Mouse (Mus musculus): ENCODE data around the gene Eif3i. TPM values are rescaled to one million over a fixed set of nuclear protein-coding genes. Genes with fewer than 3 reads are reported as not detected.

Gene Eif3i
- total and polyA plus RNA-seq, 3 experiments, result 116 to 185 (median 132) TPM

DNA sequence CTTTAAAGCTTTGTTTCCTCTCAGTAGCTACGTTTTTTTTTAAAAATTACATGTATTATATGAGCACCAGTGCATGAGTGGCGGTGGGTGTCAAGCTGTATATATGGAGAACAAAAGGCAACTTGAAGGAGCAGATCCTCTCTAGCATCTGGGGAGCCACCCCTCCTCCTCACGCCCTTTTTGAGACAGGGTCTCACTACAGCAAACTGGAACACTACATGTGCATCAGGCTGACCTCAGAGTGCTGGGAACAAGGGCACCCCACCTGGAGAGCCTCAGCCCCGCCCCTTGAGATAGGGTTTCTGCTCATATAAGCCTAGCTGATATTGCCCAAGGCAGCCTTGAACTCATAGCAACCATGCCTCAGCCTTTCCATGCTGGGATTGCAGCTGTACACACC, 25.0 kb upstream of the Eif3i start:
- Histone ChIP-seq H3K9ac (ENCODE audit: low read depth, low read length) (no peak overlapping the region), H3K27me3 (ENCODE audit: control insufficient read depth, insufficient read depth, low read length) (no peaks in the 10 kb centered on the region), H3K4me1 (ENCODE audit: control insufficient read depth, insufficient read depth, low read length) (peaks cover 20% of the 10 kb centered on the region), H3K36me3 (ENCODE audit: control insufficient read depth, insufficient read depth, low read length) (peaks cover 3% of the 10 kb centered on the region; the same call in 1 of the 2 replicates), H3K4me3 (no peak overlapping the region), H3K27ac (no peak overlapping the region; the same call in 1 of the 2 replicates), H3K79me2 (replicated peaks; ENCODE audit: control insufficient read depth, insufficient read depth, low read length) (no peaks in the 10 kb centered on the region; the same call in 1 of the 2 replicates)
- intact Hi-C loops (cut with DNase I), result no loop called here
- 58% methylated on average over 4 of the region's 4 CpGs for WGBS
- no peak for DNase-seq
- no peak for TF ChIP-seq EP300 (IDR thresholded peaks at IDR 0.05; ENCODE audit: insufficient read depth, low read depth, low read length)
- TF ChIP-seq POLR2A (IDR thresholded peaks at IDR 0.05; ENCODE audit: insufficient read depth, low read depth, low read length), result no peak
- no peak for TF ChIP-seq CTCF (IDR thresholded peaks at IDR 0.05)

DNA sequence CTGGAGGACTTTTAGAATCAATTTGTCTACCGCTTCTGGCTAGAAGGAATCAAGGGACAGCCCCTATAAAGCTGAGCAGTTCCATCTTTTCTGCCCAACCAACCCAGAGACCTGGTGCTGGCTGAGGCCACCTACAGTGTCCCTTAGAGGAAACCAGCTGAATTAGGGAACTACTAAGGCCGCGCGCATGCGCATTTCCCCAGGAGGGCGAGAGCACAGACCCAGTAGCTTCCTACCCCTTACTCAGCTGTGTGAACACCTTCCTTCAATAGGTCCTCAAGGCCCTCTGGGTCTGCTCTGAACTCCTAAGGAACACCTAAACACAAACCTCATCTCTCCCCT, 24.6 kb upstream of the Eif3i start:
- peak; percentile 58 to 74 for DNase-seq
- Histone ChIP-seq H3K27ac (peak overlapping the region; percentile 92), H3K4me1 (ENCODE audit: control insufficient read depth, insufficient read depth, low read length) (peaks cover 20% of the 10 kb centered on the region), H3K36me3 (ENCODE audit: control insufficient read depth, insufficient read depth, low read length) (peaks cover 3% of the 10 kb centered on the region; the same call in 1 of the 2 replicates), H3K27me3 (ENCODE audit: control insufficient read depth, insufficient read depth, low read length) (no peaks in the 10 kb centered on the region), H3K9ac (ENCODE audit: low read depth, low read length) (no peak overlapping the region), H3K4me3 (peak overlapping the region; percentile 84), H3K79me2 (replicated peaks; ENCODE audit: control insufficient read depth, insufficient read depth, low read length) (no peaks in the 10 kb centered on the region; the same call in 1 of the 2 replicates)
- WGBS, result 4% methylated on average over 6 of the region's 6 CpGs
- intact Hi-C loops (cut with DNase I), result no loop called here
- TF ChIP-seq POLR2A (IDR thresholded peaks at IDR 0.05; ENCODE audit: insufficient read depth, low read depth, low read length), result no peak
- TF ChIP-seq CTCF (IDR thresholded peaks at IDR 0.05), result no peak
- TF ChIP-seq EP300 (IDR thresholded peaks at IDR 0.05; ENCODE audit: insufficient read depth, low read depth, low read length), result no peak

DNA sequence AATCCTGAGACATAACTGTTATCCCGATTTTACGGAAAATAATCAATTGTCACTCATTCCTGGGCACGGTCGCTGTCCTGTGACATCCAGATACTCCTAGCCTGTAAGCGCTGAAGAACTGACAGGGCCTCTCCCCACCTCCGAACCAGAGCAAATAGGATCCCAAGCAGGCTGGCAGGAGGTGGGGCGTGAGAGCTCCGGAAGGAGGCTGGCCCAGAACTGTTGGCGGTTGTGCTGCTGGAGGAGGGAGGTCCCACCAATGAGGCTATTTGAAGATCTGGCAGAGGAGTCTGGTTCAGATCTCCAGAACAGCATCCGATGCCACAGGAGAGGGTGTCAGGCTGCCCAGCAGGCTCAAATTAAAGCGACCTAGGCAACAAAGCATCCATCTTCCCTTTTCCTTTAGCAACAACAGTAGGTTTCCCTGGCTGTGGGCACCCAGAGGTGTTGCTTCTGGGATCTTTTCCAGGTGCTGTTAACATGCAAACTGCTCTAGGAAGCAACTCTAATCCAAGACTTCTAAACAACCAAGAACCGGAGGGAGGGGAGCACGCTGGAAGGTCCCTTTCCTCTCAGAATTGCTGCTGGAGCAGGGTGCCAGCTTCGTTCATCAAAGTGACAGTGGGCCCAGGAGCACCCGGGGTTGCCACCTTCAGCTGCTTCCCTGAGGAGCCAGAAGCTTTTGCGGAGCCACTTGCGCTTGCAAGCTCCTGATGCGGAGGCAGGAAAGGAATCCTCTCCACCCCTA, 24.0 kb upstream of the Eif3i start:
- peak; percentile 84 to 91 for DNase-seq
- H3K4me1 ChIP-seq (ENCODE audit: control insufficient read depth, insufficient read depth, low read length), result peaks cover 21% of the 10 kb centered on the region
- WGBS, result under 1% methylated on average over 18 of the region's 18 CpGs
- intact Hi-C loops (cut with DNase I), result loop anchor here (1.0 to 5.0 kb wide), 2 partner anchors 16 to 198 kb away; no protein-coding TSS in a partner anchor
- peaks cover 3% of the 10 kb centered on the region; the same call in 1 of the 2 replicates for H3K36me3 ChIP-seq (ENCODE audit: control insufficient read depth, insufficient read depth, low read length)
- peak overlapping the region; percentile 84 for H3K4me3 ChIP-seq
- peak overlapping the region; percentile 92 for H3K27ac ChIP-seq
- H3K9ac ChIP-seq (ENCODE audit: low read depth, low read length), result peak overlapping the region; percentile 83
- no peaks in the 10 kb centered on the region for H3K27me3 ChIP-seq (ENCODE audit: control insufficient read depth, insufficient read depth, low read length)
- peak; percentile 94 for TF ChIP-seq POLR2A (IDR thresholded peaks at IDR 0.05; ENCODE audit: insufficient read depth, low read depth, low read length)
- TF ChIP-seq EP300 (IDR thresholded peaks at IDR 0.05; ENCODE audit: insufficient read depth, low read depth, low read length), result peak; percentile 61
- no peak for TF ChIP-seq CTCF (IDR thresholded peaks at IDR 0.05)
- no peaks in the 10 kb centered on the region; the same call in 1 of the 2 replicates for H3K79me2 ChIP-seq (replicated peaks; ENCODE audit: control insufficient read depth, insufficient read depth, low read length)

DNA sequence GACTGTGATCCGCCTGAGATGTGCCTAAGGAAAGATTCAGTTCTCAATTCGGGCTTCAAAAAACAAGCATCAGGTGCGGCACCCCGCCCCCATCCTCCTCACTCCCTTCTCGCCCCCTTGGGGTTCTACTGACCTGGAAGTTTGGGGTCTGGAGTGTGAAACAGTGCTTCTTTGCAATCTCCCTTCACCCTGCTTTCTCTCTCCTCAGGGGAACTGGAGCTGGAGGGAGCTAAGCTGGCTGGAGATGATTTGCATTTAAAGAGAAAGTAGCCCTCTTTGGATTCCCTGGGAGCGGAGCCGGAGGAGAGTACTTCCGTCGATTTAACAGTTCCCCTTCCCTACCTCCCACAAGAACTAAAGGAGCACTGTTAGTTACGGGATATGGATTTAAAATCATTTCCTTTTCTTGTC, 23.2 kb upstream of the Eif3i start, which contains the start of gene Ccdc28b:
TSS of gene Ccdc28b (minus strand) at position 267 of the 411 bp plus-strand sequence.
- H3K4me1 ChIP-seq (ENCODE audit: control insufficient read depth, insufficient read depth, low read length), result peaks cover 24% of the 10 kb centered on the region
- H3K27ac ChIP-seq, result peak within 1 kb of the TSS; percentile 92
- under 1% methylated on average over 10 of the region's 10 CpGs for WGBS
- TF ChIP-seq EP300 (IDR thresholded peaks at IDR 0.05; ENCODE audit: insufficient read depth, low read depth, low read length) (no peak), CTCF (IDR thresholded peaks at IDR 0.05) (no peak), POLR2A (IDR thresholded peaks at IDR 0.05; ENCODE audit: insufficient read depth, low read depth, low read length) (peak; percentile 81)
- peaks cover 3% of the 10 kb centered on the region; the same call in 1 of the 2 replicates for H3K36me3 ChIP-seq (ENCODE audit: control insufficient read depth, insufficient read depth, low read length)
- DNase-seq, result peak; percentile 63 to 72
- intact Hi-C loops (cut with DNase I), result loop anchor here (1.0 to 5.0 kb wide), 2 partner anchors 17 to 199 kb away; no protein-coding TSS in a partner anchor
- H3K27me3 ChIP-seq (ENCODE audit: control insufficient read depth, insufficient read depth, low read length), result no peaks in the 10 kb centered on the region
- peak within 1 kb of the TSS; percentile 84 for H3K4me3 ChIP-seq
- H3K79me2 ChIP-seq (replicated peaks; ENCODE audit: control insufficient read depth, insufficient read depth, low read length), result no peaks in the 10 kb centered on the region; the same call in 1 of the 2 replicates
- peak within 1 kb of the TSS; percentile 83 for H3K9ac ChIP-seq (ENCODE audit: low read depth, low read length)

DNA sequence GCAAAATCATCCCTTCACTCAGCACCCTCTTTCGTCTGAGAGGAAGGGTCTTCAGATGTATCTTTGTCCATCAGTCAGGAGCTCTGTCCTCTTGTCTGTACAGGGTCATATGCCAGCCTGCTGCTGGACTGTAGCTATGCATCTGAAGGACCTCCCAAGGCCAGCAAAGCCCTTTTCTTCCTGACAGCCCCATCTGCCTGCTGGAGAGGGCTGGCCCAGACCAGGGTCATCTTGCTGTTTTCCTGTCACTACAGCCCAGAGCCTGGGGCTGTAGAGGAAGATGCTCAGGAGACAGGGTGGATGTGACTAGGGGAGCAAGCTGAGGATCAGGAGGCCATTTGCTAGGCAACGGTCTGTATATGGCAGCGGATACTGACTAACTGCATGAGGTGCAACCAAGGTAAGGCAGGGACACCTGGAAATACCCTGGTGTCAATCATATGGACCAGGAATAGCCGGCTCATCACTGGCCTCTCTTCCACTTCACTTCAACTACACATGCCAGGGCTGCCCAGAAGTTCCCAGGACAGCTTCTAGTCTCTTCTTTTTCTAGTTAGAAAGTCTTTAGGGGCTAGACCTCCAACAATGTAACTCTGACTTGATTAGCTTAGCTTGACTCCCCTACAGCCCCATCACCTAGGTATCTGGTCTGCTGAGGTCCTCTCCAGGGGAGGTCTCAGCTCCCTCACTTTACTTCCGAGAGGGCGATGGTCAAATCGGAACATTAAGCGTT, 22.5 kb upstream of the Eif3i start:
- WGBS, result 13% methylated on average over 8 of the region's 8 CpGs
- no peak for TF ChIP-seq EP300 (IDR thresholded peaks at IDR 0.05; ENCODE audit: insufficient read depth, low read depth, low read length)
- no peak for TF ChIP-seq CTCF (IDR thresholded peaks at IDR 0.05)
- 0 out of 2 replicates have a peak, but pooled peaks have one; percentile 13 for TF ChIP-seq POLR2A (IDR thresholded peaks at IDR 0.05; ENCODE audit: insufficient read depth, low read depth, low read length)
- no peak for DNase-seq
- Histone ChIP-seq H3K79me2 (replicated peaks; ENCODE audit: control insufficient read depth, insufficient read depth, low read length) (no peaks in the 10 kb centered on the region; the same call in 1 of the 2 replicates), H3K4me3 (peak overlapping the region; percentile 84), H3K9ac (ENCODE audit: low read depth, low read length) (peak overlapping the region; percentile 71), H3K27ac (peak overlapping the region; percentile 92), H3K4me1 (ENCODE audit: control insufficient read depth, insufficient read depth, low read length) (peaks cover 27% of the 10 kb centered on the region), H3K36me3 (ENCODE audit: control insufficient read depth, insufficient read depth, low read length) (peaks cover 3% of the 10 kb centered on the region; the same call in 1 of the 2 replicates), H3K27me3 (ENCODE audit: control insufficient read depth, insufficient read depth, low read length) (no peaks in the 10 kb centered on the region)
- intact Hi-C loops (cut with DNase I), result loop anchor here (5.0 kb wide), 1 partner anchor 199 kb away; no protein-coding TSS in a partner anchor
